Mouse (Mus musculus) E14TG2a.4 (cell line): Measurements from ENCODE around the gene Lexm.
A peak's percentile ranks its signal among the peaks of the same experiment; 100 is the strongest.

Experiments used
- H3K27me3 ChIP-seq: 2 replicates; pipeline ENCODE4 v1.6.1; 2014; ENCODE audit warnings: low read length, control low read depth; ENCODE audit not compliant: insufficient read depth
- H3K36me3 ChIP-seq: 2 replicates; pipeline ENCODE4 v1.6.1; 2014; ENCODE audit warnings: low read length, control low read depth; ENCODE audit not compliant: insufficient read depth
- H3K4me1 ChIP-seq: replicated peaks from 2 replicates; pipeline ENCODE4 v1.6.1; 2014; ENCODE audit warnings: low read depth, low read length, control low read depth
- H3K4me3 ChIP-seq: replicated peaks from 2 replicates; pipeline ENCODE4 v1.5.1; 2014; ENCODE audit warnings: mild to moderate bottlenecking, low read length
- H3K9me3 ChIP-seq: 2 replicates; pipeline ENCODE4 v1.6.1; 2014; ENCODE audit warnings: low read length, control low read depth
- CTCF ChIP-seq: conservative IDR thresholded peaks from 2 replicates; pipeline ENCODE4 v1.5.1; 2014; ENCODE audit warnings: low read length
- NANOG ChIP-seq: IDR thresholded peaks from 2 replicates; pipeline ENCODE4 v1.6.1; 2014; ENCODE audit warnings: borderline replicate concordance, low read length, mixed read lengths
- POU5F1 ChIP-seq: IDR thresholded peaks from 2 replicates; pipeline ENCODE4 v1.6.1; 2014; ENCODE audit warnings: low read length, borderline replicate concordance

The Lexm gene

DNA sequence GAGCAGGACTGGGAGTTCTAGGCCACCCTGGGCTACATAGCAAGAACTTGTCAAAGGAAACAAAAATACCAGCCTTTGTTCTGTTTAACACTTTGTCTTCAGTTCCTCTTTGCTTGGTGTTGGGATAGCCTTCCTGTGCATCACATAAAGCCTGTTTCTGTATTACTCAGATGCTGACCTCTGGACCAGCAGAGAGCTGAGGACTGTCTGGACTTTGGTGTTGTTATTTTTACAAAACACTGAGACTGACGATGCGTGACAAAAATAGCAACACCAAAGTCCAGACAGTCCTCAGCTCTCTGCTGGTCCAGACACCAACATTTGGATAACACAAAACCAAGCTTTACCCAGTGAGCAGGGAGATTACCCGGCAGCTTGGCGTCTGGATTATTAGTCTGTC is 16.3 kb downstream of the Lexm start:
- TF ChIP-seq NANOG (no peak), CTCF (no peak), POU5F1 (no peak)
- Histone ChIP-seq H3K27me3 (no peaks in the 10 kb centered on the region), H3K4me1 (no peaks in the 10 kb centered on the region), H3K36me3 (no peaks in the 10 kb centered on the region), H3K9me3 (no peaks in the 10 kb centered on the region), H3K4me3 (no peak overlapping the region)

DNA sequence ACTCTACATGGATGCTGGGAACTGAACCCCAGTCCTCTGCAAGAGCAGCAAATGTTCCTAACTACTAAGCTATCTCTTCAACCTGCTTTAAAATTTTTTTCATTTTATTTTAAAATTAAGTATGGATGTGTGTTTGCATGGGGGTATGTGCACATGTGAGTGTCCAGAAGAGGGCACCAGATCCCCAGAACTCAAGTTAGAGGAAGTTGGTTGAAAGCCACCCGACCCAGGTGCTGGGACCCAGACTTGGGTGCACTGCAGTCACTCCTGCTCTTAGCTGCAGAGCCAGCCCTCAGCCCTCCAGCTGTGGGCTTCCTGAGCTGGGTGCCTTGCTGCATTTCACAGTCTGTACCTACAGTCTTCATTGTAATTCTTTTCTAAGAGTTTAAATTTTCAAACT is 17.6 kb downstream of the Lexm start:
- no peaks in the 10 kb centered on the region for H3K27me3 ChIP-seq
- H3K4me3 ChIP-seq = no peak overlapping the region
- no peaks in the 10 kb centered on the region for H3K9me3 ChIP-seq
- H3K36me3 ChIP-seq = no peaks in the 10 kb centered on the region
- no peak for TF ChIP-seq NANOG
- peak; percentile 40; the same call in 1 of the 2 replicates for TF ChIP-seq CTCF
- no peak for TF ChIP-seq POU5F1
- no peaks in the 10 kb centered on the region for H3K4me1 ChIP-seq

DNA sequence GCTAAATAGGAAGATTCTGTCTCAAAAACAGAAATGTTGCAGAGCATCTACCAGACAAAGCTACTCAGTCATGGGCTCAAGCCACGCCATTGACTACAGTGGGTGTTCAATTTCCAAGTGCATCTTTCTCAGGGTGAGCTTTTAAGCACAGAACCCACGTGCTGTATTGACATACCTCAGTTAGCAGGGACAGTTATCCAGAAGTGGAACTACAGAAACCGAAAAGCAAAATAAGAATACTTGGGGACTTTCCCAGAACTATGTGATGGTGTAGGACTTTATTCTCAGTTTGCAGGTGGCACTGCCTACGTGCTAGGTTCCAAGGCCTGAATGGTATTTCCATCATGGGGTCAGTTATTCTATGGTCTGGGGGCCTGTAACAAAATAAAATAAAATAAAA is 19.3 kb downstream of the Lexm start:
- H3K4me1 ChIP-seq = peaks cover 5% of the 10 kb centered on the region

DNA sequence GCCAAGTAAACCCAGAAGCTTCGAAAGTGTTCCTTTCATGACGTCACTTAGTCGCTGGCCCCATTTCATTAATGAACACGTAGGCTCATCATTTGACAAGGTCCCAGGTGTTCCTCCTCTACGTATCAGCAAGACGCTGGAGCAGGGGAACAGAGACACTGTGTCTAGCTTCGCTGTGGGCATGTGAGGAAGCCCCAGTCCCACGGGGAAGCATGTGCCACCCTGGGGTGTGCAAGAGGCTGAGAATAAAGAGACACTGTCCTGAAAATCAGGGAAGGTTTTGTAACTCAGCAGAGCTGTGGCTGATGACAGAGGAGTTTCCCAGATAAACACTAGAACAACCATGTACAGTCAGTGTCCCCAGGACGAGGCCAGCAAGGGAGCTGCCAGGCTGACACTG is 20.0 kb downstream of the Lexm start:
- H3K4me3 ChIP-seq = no peak overlapping the region
- H3K9me3 ChIP-seq = no peaks in the 10 kb centered on the region
- no peaks in the 10 kb centered on the region for H3K36me3 ChIP-seq
- H3K4me1 ChIP-seq = peaks cover 5% of the 10 kb centered on the region
- TF ChIP-seq NANOG (no peak), CTCF (no peak), POU5F1 (no peak)
- no peaks in the 10 kb centered on the region for H3K27me3 ChIP-seq

More for the DNA sequence above, 19.3 kb downstream of the Lexm start:
- Histone ChIP-seq H3K27me3 (no peaks in the 10 kb centered on the region), H3K9me3 (no peaks in the 10 kb centered on the region), H3K4me3 (no peak overlapping the region), H3K36me3 (no peaks in the 10 kb centered on the region)
- TF ChIP-seq POU5F1 (no peak), NANOG (no peak), CTCF (no peak)

DNA sequence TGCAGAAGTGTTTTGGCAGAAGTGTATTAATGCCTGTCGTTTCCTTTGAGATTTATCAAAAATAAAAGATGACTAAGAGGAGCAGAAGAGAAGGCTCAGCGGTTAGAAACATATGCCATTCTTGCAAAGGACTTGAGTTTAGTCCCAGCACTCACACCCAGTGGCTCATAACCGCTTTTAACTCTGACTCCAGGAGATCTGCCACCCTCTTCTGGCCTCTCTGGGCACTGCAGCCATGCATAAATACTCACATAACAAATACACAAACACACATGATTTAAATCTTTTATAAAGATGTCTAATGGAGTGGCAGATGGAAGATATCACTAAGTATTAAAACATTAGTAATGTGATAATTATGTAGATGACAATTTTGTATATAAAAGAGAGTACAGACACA is 20.8 kb downstream of the Lexm start:
- no peaks in the 10 kb centered on the region for H3K9me3 ChIP-seq
- H3K4me3 ChIP-seq = no peak overlapping the region
- H3K27me3 ChIP-seq = no peaks in the 10 kb centered on the region
- peaks cover 8% of the 10 kb centered on the region for H3K4me1 ChIP-seq
- TF ChIP-seq POU5F1 (no peak), CTCF (peak; percentile 90)
- no peaks in the 10 kb centered on the region for H3K36me3 ChIP-seq

DNA sequence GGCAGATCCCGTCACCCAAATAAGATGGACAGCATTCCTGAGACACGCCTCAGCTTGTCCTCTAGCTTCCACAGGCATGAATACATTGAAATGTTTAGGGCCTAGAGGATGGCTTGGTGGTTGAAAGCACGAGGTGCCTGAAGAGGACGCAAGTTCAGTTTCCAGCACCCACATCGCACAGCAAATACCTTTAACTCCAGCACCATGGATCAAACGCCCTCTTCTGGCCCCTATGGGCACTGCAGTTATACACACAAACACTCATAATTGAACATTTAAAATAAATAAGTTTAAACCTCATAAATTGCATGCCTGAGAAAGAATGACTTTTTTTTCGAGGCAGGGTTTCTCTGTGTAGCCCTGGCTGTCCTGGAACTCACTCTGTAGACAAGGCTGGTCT is 23.4 kb downstream of the Lexm start:
- Histone ChIP-seq H3K27me3 (no peaks in the 10 kb centered on the region), H3K4me3 (no peak overlapping the region), H3K9me3 (no peaks in the 10 kb centered on the region), H3K36me3 (peaks cover 20% of the 10 kb centered on the region), H3K4me1 (peaks cover 34% of the 10 kb centered on the region)
- TF ChIP-seq CTCF (peak; percentile 81), POU5F1 (no peak), NANOG (no peak)

DNA sequence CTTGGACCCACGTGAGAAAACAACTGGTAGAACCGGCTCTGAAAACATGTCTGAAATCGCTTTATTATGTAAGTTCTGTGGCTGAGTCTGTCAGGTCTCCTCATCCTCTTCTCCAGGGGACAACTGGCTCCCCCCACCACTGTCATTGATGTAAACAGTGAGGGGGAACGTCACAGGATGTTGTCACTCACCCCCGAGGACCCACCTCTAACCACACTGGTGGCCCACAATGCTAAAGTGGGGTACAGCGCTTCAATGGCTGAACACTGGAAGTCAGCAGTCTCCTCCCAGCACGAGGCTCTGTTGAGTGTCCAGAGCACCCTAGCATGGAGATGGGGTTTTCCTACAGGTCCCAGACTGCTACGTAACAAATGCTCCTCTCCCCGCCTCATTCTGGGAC is 26.2 kb downstream of the Lexm start:
- Histone ChIP-seq H3K4me1 (peaks cover 60% of the 10 kb centered on the region), H3K9me3 (no peaks in the 10 kb centered on the region), H3K36me3 (peaks cover 47% of the 10 kb centered on the region), H3K27me3 (no peaks in the 10 kb centered on the region), H3K4me3 (no peak overlapping the region)
- TF ChIP-seq POU5F1 (no peak), NANOG (no peak), CTCF (no peak)

DNA sequence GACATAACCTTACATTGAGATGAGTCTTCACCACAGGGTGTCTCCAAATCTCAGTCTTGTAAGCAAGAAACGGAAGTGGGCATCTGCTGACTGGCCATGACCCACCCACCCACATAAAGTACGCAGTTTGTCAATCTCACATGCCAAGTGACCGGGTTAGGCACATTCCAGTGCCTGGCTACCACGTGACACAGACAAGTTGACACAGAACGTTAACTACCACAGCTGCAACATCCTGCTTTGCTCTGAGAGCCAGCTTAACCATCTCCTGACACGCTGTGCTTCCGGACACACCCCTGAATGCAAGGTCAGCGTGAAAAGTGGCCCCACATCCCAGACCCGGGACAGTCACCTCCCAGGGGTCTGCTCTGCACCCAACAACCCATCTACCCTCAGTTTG is 26.9 kb downstream of the Lexm start:
- H3K27me3 ChIP-seq = no peaks in the 10 kb centered on the region
- peaks cover 53% of the 10 kb centered on the region for H3K36me3 ChIP-seq
- peak overlapping the region; percentile 21 for H3K4me3 ChIP-seq
- TF ChIP-seq CTCF (no peak), POU5F1 (no peak), NANOG (no peak)
- peaks cover 68% of the 10 kb centered on the region for H3K4me1 ChIP-seq
- no peaks in the 10 kb centered on the region for H3K9me3 ChIP-seq

DNA sequence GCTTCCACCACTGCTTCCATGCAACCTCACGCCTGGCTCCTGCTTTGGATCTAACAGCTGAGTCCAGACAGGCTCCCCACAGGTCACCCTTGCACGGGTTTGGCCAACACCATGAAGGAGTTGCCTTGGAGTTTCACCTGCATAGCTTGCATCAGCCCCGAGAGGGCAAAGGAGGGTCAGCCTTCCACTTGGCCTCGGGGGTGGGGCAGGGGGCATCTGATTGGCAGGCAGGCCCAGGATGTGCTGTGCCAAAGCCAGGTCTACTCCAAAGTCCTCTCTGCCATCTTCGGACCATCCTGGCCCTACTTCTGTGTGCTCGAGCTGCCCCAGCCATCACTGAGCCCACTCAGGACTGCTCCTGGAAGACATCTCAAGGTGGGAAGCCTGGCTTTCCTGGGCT is 30.0 kb downstream of the Lexm start:
- Histone ChIP-seq H3K36me3 (peaks cover 84% of the 10 kb centered on the region), H3K4me3 (no peak overlapping the region), H3K27me3 (no peaks in the 10 kb centered on the region), H3K4me1 (peaks cover 93% of the 10 kb centered on the region), H3K9me3 (no peaks in the 10 kb centered on the region)
- no peak for TF ChIP-seq NANOG
- TF ChIP-seq CTCF = no peak
- TF ChIP-seq POU5F1 = no peak
